Mouse (Mus musculus) lung, adult 2 months (tissue): ENCODE results near the gene Lhx5.

Experiments used
- CTCF ChIP-seq: fragments of 200-500 bp; IDR thresholded peaks from 2 replicates; pipeline ENCODE4 v1.5.1; 2011; ENCODE audit warnings: mild to moderate bottlenecking, low read length, control low read depth; ENCODE audit not compliant: insufficient read depth
- POLR2A ChIP-seq: fragments of 200-500 bp; IDR thresholded peaks from 2 replicates; pipeline ENCODE4 v1.6.1; 2011; ENCODE audit warnings: low read depth, mild to moderate bottlenecking, control low read depth, low read length, borderline replicate concordance; ENCODE audit errors: extremely low read depth

DNA sequence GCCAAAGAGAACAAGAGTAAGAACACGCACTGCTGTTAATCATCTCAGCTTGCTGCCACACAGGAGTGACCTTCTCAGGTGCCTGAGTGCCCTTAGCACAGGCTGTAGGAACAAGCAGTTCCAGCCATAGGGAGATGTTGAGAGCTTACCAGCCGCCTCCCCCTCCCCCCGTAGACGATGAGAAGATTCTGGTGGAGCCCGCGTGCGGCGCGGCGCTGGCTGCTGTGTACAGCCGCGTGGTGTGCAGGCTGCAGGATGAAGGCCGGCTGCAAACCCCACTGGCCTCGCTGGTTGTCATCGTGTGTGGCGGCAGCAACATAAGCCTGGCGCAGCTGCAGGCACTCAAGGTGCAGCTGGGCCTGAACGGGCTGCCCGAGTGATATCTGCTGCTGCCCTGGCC, 51.9 kb downstream of the Lhx5 start:
- TF ChIP-seq CTCF (no peak), POLR2A (no peak)
